Mouse (Mus musculus) spleen, adult 18-20 months (tissue): ENCODE data around the gene Amy2a2.
"Not testable (repeated sequence)": the region's sequence is repeated elsewhere in the genome, so short reads cannot be mapped to it uniquely, and the experiment has no call there.

Experiments used
- DNase-seq, 2 experiments: peaks; one replicate each; pipeline ENCODE4 v3.0.0; 2022; ENCODE audit warnings: mixed read lengths in 2 of 2

Gene Amy2a2

GRCm38 (mm10) chr3:113356558-113356957, at the start of gene Amy2a2:
TSS of gene Amy2a2 (minus strand) at chr3:113356658.
- DNase-seq: not testable (repeated sequence)

GRCm38 (mm10) chr3:113345484-113345883, 11.0 kb downstream of the Amy2a2 start:
- not testable (repeated sequence) for DNase-seq

GRCm38 (mm10) chr3:113323952-113324351, 32.5 kb downstream of the Amy2a2 start, which contains the start of gene Amy2a3:
TSS of gene Amy2a3 (minus strand) at chr3:113324052.
- DNase-seq: not testable (repeated sequence)

GRCm38 (mm10) chr3:113312937-113313336, 43.5 kb downstream of the Amy2a2 start:
- DNase-seq: not testable (repeated sequence)
